Mouse (Mus musculus): ENCODE measurements around the gene Kcng4. TPM values are rescaled to one million over a fixed set of nuclear protein-coding genes. Genes with fewer than 3 reads are reported as not detected.

Gene Kcng4
- polyA plus RNA-seq (2014; fragmentation: Nextera tagmentation; extraction: Ambion mirVana): 0.06 and 0.08 TPM in 2 replicates

DNA sequence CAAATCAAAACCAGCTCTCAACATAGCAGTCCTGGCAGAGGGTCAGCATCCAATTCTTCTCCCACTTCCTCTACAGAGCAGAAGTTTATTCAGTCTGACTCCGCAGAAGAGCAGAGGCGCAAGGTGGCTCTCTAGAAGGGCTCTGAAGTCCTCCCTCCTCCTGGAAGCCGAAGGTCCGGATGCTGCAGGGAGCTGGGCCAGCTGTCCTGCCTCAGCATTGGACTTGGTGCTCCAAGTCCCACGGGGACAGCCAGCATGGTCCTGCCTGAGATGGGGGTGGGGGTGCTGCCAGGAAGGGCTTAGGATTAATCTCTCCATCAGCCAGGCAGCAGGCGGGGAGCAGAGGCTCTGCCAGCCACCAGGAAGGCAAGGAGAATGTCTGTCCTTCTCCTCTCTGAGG, at the start of gene Kcng4:
Gene Kcng4 (minus strand): TSS at position 303 of the 400 bp plus-strand sequence.
- 44% methylated on average over 6 of the region's 6 CpGs for WGBS
- no peak within 1 kb of the TSS for H3K27ac ChIP-seq (ENCODE audit: low read depth, low read length)

DNA sequence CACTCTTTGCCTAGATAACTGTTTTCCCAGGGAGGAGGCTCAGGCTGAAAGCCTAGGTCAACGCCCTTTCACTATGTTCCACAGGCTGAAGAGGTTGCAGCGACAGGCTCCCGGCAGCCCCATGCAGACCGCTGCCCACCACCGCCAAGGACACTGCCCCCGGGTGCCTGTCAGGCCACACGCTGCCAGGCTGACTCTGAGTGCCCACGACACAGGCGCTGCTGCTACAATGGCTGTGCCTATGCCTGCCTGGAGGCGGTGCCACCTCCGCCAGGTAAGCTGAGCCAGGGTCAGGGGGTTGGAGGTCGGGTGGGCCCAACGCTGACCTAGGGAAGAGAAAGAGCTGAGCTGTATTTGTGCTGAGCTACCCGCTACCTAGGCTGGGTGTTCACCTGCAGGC, 43.7 kb upstream of the Kcng4 start:
- H3K4me3 ChIP-seq (ENCODE audit: low read depth, low read length): no peak overlapping the region
- H3K4me2 ChIP-seq (ENCODE audit: low read depth, low read length): no peak overlapping the region
- ATAC-seq (ENCODE audit: low read depth): no peak
- no peaks in the 10 kb centered on the region for H3K27me3 ChIP-seq (ENCODE audit: control insufficient read depth, insufficient read depth, low read length)
- H3K9me3 ChIP-seq (ENCODE audit: control insufficient read depth, low read length): no peaks in the 10 kb centered on the region
- H3K9ac ChIP-seq (replicated peaks; ENCODE audit: low read depth, low read length): no peak overlapping the region
- H3K4me1 ChIP-seq (ENCODE audit: control insufficient read depth, insufficient read depth, low read length): no peaks in the 10 kb centered on the region
- H3K27ac ChIP-seq (ENCODE audit: low read depth, low read length): no peak overlapping the region
- H3K36me3 ChIP-seq (ENCODE audit: control insufficient read depth, insufficient read depth, low read length): no peaks in the 10 kb centered on the region
- WGBS: 67% methylated on average over 14 of the region's 14 CpGs

More for the DNA sequence above, at the start of gene Kcng4:
- no peak within 1 kb of the TSS for H3K4me2 ChIP-seq (ENCODE audit: low read depth, low read length)
- H3K9me3 ChIP-seq (ENCODE audit: control insufficient read depth, low read length): no peaks in the 10 kb centered on the region
- H3K9ac ChIP-seq (replicated peaks; ENCODE audit: low read depth, low read length): no peak within 1 kb of the TSS
- H3K4me1 ChIP-seq (ENCODE audit: control insufficient read depth, insufficient read depth, low read length): 0 out of 2 replicates have a peak, but pooled peaks cover 3% of the 10 kb centered on the region
- ATAC-seq (ENCODE audit: low read depth): no peak
- no peaks in the 10 kb centered on the region for H3K27me3 ChIP-seq (ENCODE audit: control insufficient read depth, insufficient read depth, low read length)
- no peaks in the 10 kb centered on the region for H3K36me3 ChIP-seq (ENCODE audit: control insufficient read depth, insufficient read depth, low read length)
- H3K4me3 ChIP-seq (ENCODE audit: low read depth, low read length): no peak within 1 kb of the TSS

DNA sequence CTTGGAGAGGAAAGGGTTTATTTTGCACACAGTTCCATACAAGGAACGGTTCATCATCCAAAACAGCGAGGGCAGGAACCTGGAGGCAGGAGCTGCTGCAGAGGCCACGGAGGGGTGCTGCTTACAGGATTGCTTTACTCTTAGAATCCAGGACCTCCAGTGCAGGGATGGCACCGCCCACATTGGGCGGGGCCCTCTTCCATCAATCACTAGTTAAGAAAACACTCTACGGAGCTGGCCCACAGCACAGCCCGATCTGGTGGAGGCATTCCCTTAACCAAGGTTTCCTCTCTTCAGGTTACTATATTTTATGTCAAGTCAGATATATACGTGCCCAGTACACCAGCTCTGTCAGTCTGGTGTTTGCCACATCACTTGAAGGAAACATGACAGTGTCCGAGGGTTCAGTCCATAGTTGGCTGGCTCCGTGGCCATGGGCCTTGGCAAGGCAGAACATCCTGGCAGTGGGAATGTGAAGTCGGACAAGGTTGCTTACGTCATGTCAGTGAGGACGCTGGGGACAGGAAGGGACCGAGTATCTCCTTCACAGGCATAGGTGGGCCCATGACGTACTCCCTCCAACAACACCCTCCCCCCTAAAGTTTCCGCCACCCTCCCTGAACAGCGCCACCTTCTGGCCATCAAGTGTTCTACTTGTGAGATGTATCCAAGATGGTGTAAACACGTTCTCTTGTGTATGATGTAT, 42.8 kb upstream of the Kcng4 start:
- Histone ChIP-seq H3K4me3 (ENCODE audit: low read depth, low read length) (no peak overlapping the region), H3K36me3 (ENCODE audit: control insufficient read depth, insufficient read depth, low read length) (no peaks in the 10 kb centered on the region), H3K9me3 (ENCODE audit: control insufficient read depth, low read length) (no peaks in the 10 kb centered on the region), H3K4me2 (ENCODE audit: low read depth, low read length) (no peak overlapping the region), H3K27me3 (ENCODE audit: control insufficient read depth, insufficient read depth, low read length) (no peaks in the 10 kb centered on the region), H3K4me1 (ENCODE audit: control insufficient read depth, insufficient read depth, low read length) (no peaks in the 10 kb centered on the region), H3K27ac (ENCODE audit: low read depth, low read length) (no peak overlapping the region), H3K9ac (replicated peaks; ENCODE audit: low read depth, low read length) (no peak overlapping the region)
- no peak for ATAC-seq (ENCODE audit: low read depth)
- WGBS: 9% methylated on average over 18 of the region's 18 CpGs

DNA sequence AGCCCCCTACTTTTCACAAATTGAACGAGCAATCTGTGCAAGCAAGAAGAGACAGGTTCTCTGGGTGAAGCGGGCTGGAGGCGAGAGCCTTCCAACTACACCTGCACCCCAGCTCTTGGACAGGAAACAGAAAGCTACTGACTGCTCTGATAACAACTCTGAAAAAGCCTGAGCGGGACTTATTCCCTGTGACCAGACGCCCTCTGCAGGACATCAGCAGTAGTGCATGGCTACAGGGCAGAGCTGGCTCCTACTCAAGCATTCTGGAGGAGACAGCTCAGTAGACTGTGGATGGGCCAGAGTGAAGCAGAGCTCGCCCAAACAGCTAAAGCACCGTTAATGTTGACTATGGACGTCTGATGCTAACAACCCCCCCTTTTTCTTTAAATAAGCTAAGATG, 40.9 kb upstream of the Kcng4 start:
- Histone ChIP-seq H3K36me3 (ENCODE audit: control insufficient read depth, insufficient read depth, low read length) (no peaks in the 10 kb centered on the region), H3K9me3 (ENCODE audit: control insufficient read depth, low read length) (no peaks in the 10 kb centered on the region), H3K27ac (ENCODE audit: low read depth, low read length) (no peak overlapping the region), H3K4me3 (ENCODE audit: low read depth, low read length) (no peak overlapping the region), H3K9ac (replicated peaks; ENCODE audit: low read depth, low read length) (no peak overlapping the region), H3K27me3 (ENCODE audit: control insufficient read depth, insufficient read depth, low read length) (no peaks in the 10 kb centered on the region), H3K4me2 (ENCODE audit: low read depth, low read length) (no peak overlapping the region), H3K4me1 (ENCODE audit: control insufficient read depth, insufficient read depth, low read length) (no peaks in the 10 kb centered on the region)
- ATAC-seq (ENCODE audit: low read depth): peak; percentile 67; the same call in 1 of the 2 replicates
- 22% methylated on average over 8 of the region's 8 CpGs for whole genome bisulfite sequencing

DNA sequence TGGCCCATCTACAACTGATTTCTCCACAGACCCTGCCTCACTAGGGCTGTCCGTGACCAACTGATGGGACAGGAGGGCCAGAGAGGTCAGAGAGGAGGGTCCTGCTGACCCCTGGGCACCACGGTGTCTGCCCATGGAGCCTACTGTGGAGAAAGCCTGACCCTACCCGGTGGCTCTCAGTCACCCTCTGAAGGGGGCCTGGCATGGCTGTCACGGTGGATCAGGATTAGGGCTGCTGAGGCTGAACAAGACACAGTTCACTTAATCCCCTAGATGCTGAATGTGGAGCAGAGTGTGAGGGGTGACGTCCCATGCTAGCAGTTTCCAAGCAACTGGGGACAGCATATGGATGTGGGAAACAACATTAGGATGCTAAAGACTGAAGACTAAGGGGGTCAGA, 40.0 kb upstream of the Kcng4 start:
- no peaks in the 10 kb centered on the region for H3K9me3 ChIP-seq (ENCODE audit: control insufficient read depth, low read length)
- no peaks in the 10 kb centered on the region for H3K27me3 ChIP-seq (ENCODE audit: control insufficient read depth, insufficient read depth, low read length)
- no peaks in the 10 kb centered on the region for H3K36me3 ChIP-seq (ENCODE audit: control insufficient read depth, insufficient read depth, low read length)
- H3K27ac ChIP-seq (ENCODE audit: low read depth, low read length): no peak overlapping the region
- no peak overlapping the region for H3K4me2 ChIP-seq (ENCODE audit: low read depth, low read length)
- no peak overlapping the region for H3K9ac ChIP-seq (replicated peaks; ENCODE audit: low read depth, low read length)
- 80% methylated on average over 5 of the region's 5 CpGs for WGBS
- ATAC-seq (ENCODE audit: low read depth): no peak
- no peaks in the 10 kb centered on the region for H3K4me1 ChIP-seq (ENCODE audit: control insufficient read depth, insufficient read depth, low read length)
- H3K4me3 ChIP-seq (ENCODE audit: low read depth, low read length): no peak overlapping the region

DNA sequence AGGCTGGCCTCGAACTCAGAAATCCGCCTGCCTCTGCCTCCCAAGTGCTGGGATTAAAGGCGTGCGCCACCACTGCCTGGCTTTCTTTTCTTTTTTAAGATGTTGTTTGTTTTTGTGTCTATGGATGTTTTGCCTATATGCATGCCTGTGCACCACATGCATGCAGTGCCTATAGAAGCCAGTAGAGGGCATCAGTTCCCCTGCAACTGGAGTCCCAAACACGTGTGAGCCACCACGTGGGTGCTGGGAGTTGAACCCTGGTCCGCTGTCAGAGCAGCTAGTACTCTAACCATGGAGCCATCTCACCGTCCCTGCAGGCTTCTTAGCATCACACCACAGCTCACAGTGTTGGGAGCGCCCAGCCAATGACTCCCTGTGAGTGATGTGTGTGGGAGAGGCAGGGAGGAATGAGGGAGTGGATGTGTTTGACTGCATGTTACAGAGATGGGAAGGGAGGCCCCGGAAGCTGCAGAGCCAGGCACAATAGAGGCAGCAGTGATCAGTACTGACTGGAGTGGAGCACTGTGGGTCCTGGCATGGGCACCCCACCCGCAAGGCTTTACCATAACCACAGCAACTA, 38.6 kb upstream of the Kcng4 start:
- Histone ChIP-seq H3K4me2 (ENCODE audit: low read depth, low read length) (no peak overlapping the region), H3K9me3 (ENCODE audit: control insufficient read depth, low read length) (no peaks in the 10 kb centered on the region), H3K9ac (replicated peaks; ENCODE audit: low read depth, low read length) (no peak overlapping the region), H3K27me3 (ENCODE audit: control insufficient read depth, insufficient read depth, low read length) (no peaks in the 10 kb centered on the region), H3K27ac (ENCODE audit: low read depth, low read length) (no peak overlapping the region), H3K36me3 (ENCODE audit: control insufficient read depth, insufficient read depth, low read length) (no peaks in the 10 kb centered on the region), H3K4me1 (ENCODE audit: control insufficient read depth, insufficient read depth, low read length) (no peaks in the 10 kb centered on the region), H3K4me3 (ENCODE audit: low read depth, low read length) (no peak overlapping the region)
- 81% methylated on average over 9 of the region's 11 CpGs for WGBS
- no peak for ATAC-seq (ENCODE audit: low read depth)

DNA sequence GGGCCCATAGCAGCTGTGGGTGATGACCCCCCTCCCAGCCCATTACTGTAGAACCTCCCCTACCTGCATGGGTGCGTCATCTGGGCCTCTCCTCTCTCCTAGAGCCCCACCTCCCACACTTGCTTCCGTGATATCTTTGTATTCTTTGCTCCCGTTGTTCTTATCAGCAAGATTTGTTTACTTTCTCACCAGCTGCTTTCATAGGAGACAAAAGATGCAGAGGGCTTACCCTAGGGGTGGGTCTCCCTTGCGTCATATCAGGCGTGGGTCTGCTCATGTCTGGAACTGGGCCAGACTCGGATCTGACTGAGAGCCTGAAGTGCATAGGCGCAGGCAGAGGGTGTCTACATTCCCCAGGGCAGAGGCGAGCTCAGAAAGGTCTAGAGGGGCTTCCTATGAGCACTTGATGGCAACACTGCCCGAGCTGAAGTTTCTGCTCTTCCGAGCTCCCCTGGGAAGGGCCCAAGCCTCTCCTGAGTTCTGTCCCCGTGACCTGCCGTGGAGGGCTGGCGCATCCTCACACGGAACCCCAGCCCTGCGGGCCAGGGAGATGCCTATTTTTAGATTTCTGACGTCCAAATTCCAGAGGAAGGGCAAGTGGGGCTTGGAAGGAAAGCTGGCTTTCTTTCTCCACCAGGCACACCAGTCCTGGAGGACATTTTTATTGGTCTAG, 35.1 kb upstream of the Kcng4 start:
- no peak for ATAC-seq (ENCODE audit: low read depth)
- H3K9ac ChIP-seq (replicated peaks; ENCODE audit: low read depth, low read length): no peak overlapping the region

DNA sequence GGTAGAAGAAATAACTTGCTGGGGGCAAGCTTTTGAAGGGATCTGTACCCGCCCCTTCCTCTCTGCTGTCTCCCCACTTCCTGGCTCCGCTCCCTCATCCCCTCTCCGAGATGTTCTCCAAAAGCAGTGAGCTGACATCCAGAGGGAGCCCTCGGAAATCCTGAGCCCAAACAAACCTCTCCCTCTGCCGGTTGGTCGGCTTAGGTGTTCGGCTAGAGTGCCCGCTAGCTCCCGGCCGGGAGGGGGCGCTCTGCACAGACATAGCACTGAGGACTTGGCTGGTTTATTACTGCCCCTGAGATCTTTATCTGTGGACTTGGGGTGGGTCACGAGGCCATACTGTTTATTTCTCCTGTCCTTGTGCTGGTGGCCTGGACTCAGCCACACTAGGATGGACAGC, 33.8 kb upstream of the Kcng4 start:
- no peak for ATAC-seq (ENCODE audit: low read depth)
- H3K9ac ChIP-seq (replicated peaks; ENCODE audit: low read depth, low read length): no peak overlapping the region

More for the DNA sequence above, 35.1 kb upstream of the Kcng4 start:
- Histone ChIP-seq H3K9me3 (ENCODE audit: control insufficient read depth, low read length) (no peaks in the 10 kb centered on the region), H3K4me2 (ENCODE audit: low read depth, low read length) (no peak overlapping the region), H3K36me3 (ENCODE audit: control insufficient read depth, insufficient read depth, low read length) (no peaks in the 10 kb centered on the region), H3K4me1 (ENCODE audit: control insufficient read depth, insufficient read depth, low read length) (no peaks in the 10 kb centered on the region), H3K27me3 (ENCODE audit: control insufficient read depth, insufficient read depth, low read length) (no peaks in the 10 kb centered on the region), H3K27ac (ENCODE audit: low read depth, low read length) (no peak overlapping the region), H3K4me3 (ENCODE audit: low read depth, low read length) (no peak overlapping the region)
- 66% methylated on average over 16 of the region's 16 CpGs for WGBS

DNA sequence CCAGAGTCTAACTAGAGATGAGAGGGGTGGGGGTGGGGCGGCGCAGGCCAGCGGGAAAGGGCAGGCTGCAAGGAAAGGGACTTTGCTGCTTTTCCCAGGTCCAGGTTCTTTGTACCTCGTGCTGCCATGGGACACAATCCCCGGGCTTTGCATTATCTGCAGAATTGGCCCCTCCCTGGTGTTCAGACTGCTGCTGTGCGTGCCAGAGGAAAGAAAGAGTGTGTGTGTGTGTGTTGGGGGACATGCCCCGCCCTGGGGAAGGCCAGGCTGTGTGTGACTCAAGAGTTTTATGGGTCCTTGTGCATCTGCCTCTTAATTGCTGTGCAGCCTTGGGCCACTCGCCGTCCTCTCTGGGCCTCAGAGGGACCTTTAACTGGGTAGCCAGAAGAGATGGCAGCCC, 33.0 kb upstream of the Kcng4 start:
- H3K4me1 ChIP-seq (ENCODE audit: control insufficient read depth, insufficient read depth, low read length): no peaks in the 10 kb centered on the region
- H3K9me3 ChIP-seq (ENCODE audit: control insufficient read depth, low read length): no peaks in the 10 kb centered on the region
- no peaks in the 10 kb centered on the region for H3K36me3 ChIP-seq (ENCODE audit: control insufficient read depth, insufficient read depth, low read length)
- no peak overlapping the region for H3K9ac ChIP-seq (replicated peaks; ENCODE audit: low read depth, low read length)
- H3K27me3 ChIP-seq (ENCODE audit: control insufficient read depth, insufficient read depth, low read length): no peaks in the 10 kb centered on the region
- 55% methylated on average over 9 of the region's 9 CpGs for WGBS
- no peak overlapping the region for H3K4me3 ChIP-seq (ENCODE audit: low read depth, low read length)
- no peak overlapping the region for H3K27ac ChIP-seq (ENCODE audit: low read depth, low read length)
- no peak overlapping the region for H3K4me2 ChIP-seq (ENCODE audit: low read depth, low read length)
- no peak for ATAC-seq (ENCODE audit: low read depth)

More for the DNA sequence above, 33.8 kb upstream of the Kcng4 start:
- WGBS: 61% methylated on average over 12 of the region's 12 CpGs
- H3K4me3 ChIP-seq (ENCODE audit: low read depth, low read length): no peak overlapping the region
- no peaks in the 10 kb centered on the region for H3K9me3 ChIP-seq (ENCODE audit: control insufficient read depth, low read length)
- no peak overlapping the region for H3K27ac ChIP-seq (ENCODE audit: low read depth, low read length)
- no peaks in the 10 kb centered on the region for H3K27me3 ChIP-seq (ENCODE audit: control insufficient read depth, insufficient read depth, low read length)
- no peaks in the 10 kb centered on the region for H3K4me1 ChIP-seq (ENCODE audit: control insufficient read depth, insufficient read depth, low read length)
- H3K4me2 ChIP-seq (ENCODE audit: low read depth, low read length): no peak overlapping the region
- H3K36me3 ChIP-seq (ENCODE audit: control insufficient read depth, insufficient read depth, low read length): no peaks in the 10 kb centered on the region

Measured in neural tube, embryonic 14.5 days (tissue).